Mouse (Mus musculus): Measurements from ENCODE around the gene Esf1.
"Not testable (repeated sequence)": the region's sequence is repeated elsewhere in the genome, so short reads cannot be mapped to it uniquely, and the experiment has no call there.

Esf1 gene

GRCm38 (mm10) chr2:140170127-140170802, at the start of gene Esf1, which contains the start of gene Ndufaf5:
Gene Esf1, minus strand, starts transcription at chr2:140170564.
Gene Ndufaf5, plus strand, starts transcription at chr2:140170649.
- peak; percentile 94 for DNase-seq (ENCODE audit: low read depth)

GRCm38 (mm10) chr2:140215965-140216364, 45.6 kb upstream of the Esf1 start:
- DNase-seq (ENCODE audit: low read depth), result no peak

GRCm38 (mm10) chr2:140215415-140215814, 45.1 kb upstream of the Esf1 start:
- no peak for DNase-seq (ENCODE audit: low read depth)

- DNase-seq (ENCODE audit: low read depth), result no peak
Measured at GRCm38 (mm10) chr2:140214519-140215027, 44.2 kb upstream of the Esf1 start.

GRCm38 (mm10) chr2:140203756-140204155, 33.4 kb upstream of the Esf1 start:
- DNase-seq (ENCODE audit: low read depth), result no peak

GRCm38 (mm10) chr2:140202573-140202972, 32.2 kb upstream of the Esf1 start:
- DNase-seq (ENCODE audit: low read depth), result no peak

GRCm38 (mm10) chr2:140200713-140201112, 30.3 kb upstream of the Esf1 start:
- no peak for DNase-seq (ENCODE audit: low read depth)

- not testable (repeated sequence) for DNase-seq (ENCODE audit: low read depth)
Measured at GRCm38 (mm10) chr2:140185685-140186210, 15.4 kb upstream of the Esf1 start.

- DNase-seq (ENCODE audit: low read depth), result no peak
Measured at GRCm38 (mm10) chr2:140170803-140171553, 614 bp upstream of the Esf1 start.

GRCm38 (mm10) chr2:140169057-140169456, 1.3 kb downstream of the Esf1 start:
- no peak for DNase-seq (ENCODE audit: low read depth)

GRCm38 (mm10) chr2:140163351-140163854, 7.0 kb downstream of the Esf1 start:
- DNase-seq (ENCODE audit: low read depth), result no peak

- DNase-seq (ENCODE audit: low read depth), result no peak
Measured at GRCm38 (mm10) chr2:140159186-140159730, 11.1 kb downstream of the Esf1 start.

GRCm38 (mm10) chr2:140151743-140152142, 18.6 kb downstream of the Esf1 start, which contains the start of gene Gm17374:
Gene Gm17374, plus strand, starts transcription at chr2:140152043.
- not testable (repeated sequence) for DNase-seq (ENCODE audit: low read depth)

- DNase-seq (ENCODE audit: low read depth), result no peak
Measured at GRCm38 (mm10) chr2:140125516-140125915, 44.8 kb downstream of the Esf1 start.

- DNase-seq (ENCODE audit: low read depth), result no peak
Measured at GRCm38 (mm10) chr2:140113851-140114250, 56.5 kb downstream of the Esf1 start.

- DNase-seq (ENCODE audit: low read depth), result no peak
Measured at GRCm38 (mm10) chr2:140108945-140109344, 61.4 kb downstream of the Esf1 start.

- DNase-seq (ENCODE audit: low read depth), result no peak
Measured at GRCm38 (mm10) chr2:140107641-140108040, 62.7 kb downstream of the Esf1 start.

GRCm38 (mm10) chr2:140104951-140105350, 65.4 kb downstream of the Esf1 start:
- no peak for DNase-seq (ENCODE audit: low read depth)

- no peak for DNase-seq (ENCODE audit: low read depth)
Measured at GRCm38 (mm10) chr2:140100551-140101474, 69.6 kb downstream of the Esf1 start.

GRCm38 (mm10) chr2:140099971-140100370, 70.4 kb downstream of the Esf1 start:
- no peak for DNase-seq (ENCODE audit: low read depth)

GRCm38 (mm10) chr2:140097131-140097591, 73.2 kb downstream of the Esf1 start:
- DNase-seq (ENCODE audit: low read depth), result peak; percentile 35

Data from c-Kit-positive CD71-negative TER-119-negative erythroid progenitor cells, embryonic 14.5 days (primary cell).